29 mouse cellular contexts compared by ENCODE assay signal in the genomic region with DNA sequence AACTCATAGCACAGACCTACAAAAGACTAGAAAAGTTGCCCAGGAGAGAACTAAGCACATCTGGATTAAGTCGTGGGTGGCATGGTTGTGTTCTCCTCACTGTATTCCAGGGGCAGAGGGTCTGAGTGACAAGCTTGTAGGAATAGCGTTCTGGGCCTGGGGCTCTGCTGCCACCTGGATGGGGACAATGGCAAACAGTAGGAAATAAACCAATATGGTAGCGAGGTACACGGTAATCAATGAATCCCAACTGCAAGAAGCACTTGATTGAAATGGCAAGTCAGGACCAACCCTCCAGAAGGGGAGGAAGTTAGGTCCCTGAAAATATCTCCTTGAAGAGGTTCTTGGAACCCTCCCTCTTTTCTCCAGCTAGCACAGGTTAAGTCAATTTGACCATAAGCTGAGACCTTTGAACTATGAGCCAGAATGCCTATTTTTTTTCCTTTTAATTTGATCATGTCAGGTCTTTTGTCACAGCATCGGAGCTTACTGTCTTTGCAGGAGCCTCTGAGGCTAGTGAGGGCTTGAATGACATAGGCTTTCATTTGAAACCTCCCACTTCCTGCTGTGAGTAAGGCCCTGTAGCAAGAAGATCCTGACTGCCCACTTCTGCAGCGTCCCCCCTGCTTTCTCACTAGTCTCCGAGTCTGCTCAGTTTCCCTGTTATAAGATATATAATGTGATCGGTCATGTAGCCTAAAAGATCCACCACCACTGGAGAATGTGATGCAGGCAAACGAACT.
DNase-seq lines count a peak whose midpoint lies in the region; ATAC-seq lines count a peak whose summit lies in the region.
"Had no signal": no experiment of that assay in that cellular context is flagged by ENCODE, and none has a peak within 500 bp of the region (broad histone marks: within the 10 kb centered on the region; RNA-seq: fewer than 3 reads in every experiment).

No protein-coding gene starts in this region.

- H3K27me3 ChIP-seq in midbrain, embryonic 11.5 days (ENCODE audit: control insufficient read depth, insufficient read depth, low read length), result no peaks in the 10 kb centered on the region
- H3K27me3 ChIP-seq in midbrain, embryonic 10.5 days (ENCODE audit: low read depth, poor library complexity, severe bottlenecking), result no peaks in the 10 kb centered on the region
- H3K27me3 ChIP-seq in limb, embryonic 11.5 days (ENCODE audit: control insufficient read depth, insufficient read depth, low read length), result no peaks in the 10 kb centered on the region
- H3K27me3 ChIP-seq: embryonic facial prominence, embryonic 15.5 days; forebrain, embryonic 12.5 days; heart, embryonic 12.5 days; kidney, embryonic 15.5 days; limb, embryonic 12.5 days; lung, embryonic 15.5 days; midbrain, embryonic 12.5 days had no signal

- H3K4me2 ChIP-seq in midbrain, embryonic 11.5 days, result no peak overlapping the region
- H3K4me2 ChIP-seq in limb, embryonic 11.5 days (ENCODE audit: low read depth, severe bottlenecking), result no peak overlapping the region
- H3K4me2 ChIP-seq: embryonic facial prominence, embryonic 15.5 days; forebrain, embryonic 12.5 days; heart, embryonic 12.5 days; hindbrain, embryonic 14.5 days; kidney, embryonic 15.5 days; limb, embryonic 12.5 days; liver, embryonic 11.5 days; lung, embryonic 15.5 days; midbrain, embryonic 12.5 days had no signal

- WGBS in midbrain, embryonic 11.5 days, result 72% methylated on average over 9 of the region's 9 CpGs
- WGBS in midbrain, embryonic 10.5 days, result 78% methylated on average over 9 of the region's 9 CpGs
- 72% methylated on average over 9 of the region's 9 CpGs for WGBS in limb, embryonic 11.5 days

- no peak overlapping the region for H3K27ac ChIP-seq in midbrain, embryonic 11.5 days (ENCODE audit: low read depth, low read length)
- H3K27ac ChIP-seq in midbrain, embryonic 10.5 days (replicated peaks), result no peak overlapping the region
- H3K27ac ChIP-seq in limb, embryonic 11.5 days (replicated peaks; ENCODE audit: low read depth, low read length), result 0 out of 2 replicates have a peak overlapping the region, but pooled peaks have one; percentile 58
- H3K27ac ChIP-seq: embryonic facial prominence, embryonic 10.5 days; embryonic facial prominence, embryonic 15.5 days; forebrain, embryonic 12.5 days; heart, adult 2 months; hindbrain, embryonic 14.5 days; kidney, embryonic 15.5 days; lung, embryonic 15.5 days; midbrain, embryonic 12.5 days had no signal

- H3K9ac ChIP-seq in midbrain, embryonic 11.5 days (ENCODE audit: low read length), result no peak overlapping the region
- H3K9ac ChIP-seq in limb, embryonic 11.5 days (ENCODE audit: low read length), result no peak overlapping the region
- H3K9ac ChIP-seq: embryonic facial prominence, embryonic 15.5 days; forebrain, embryonic 12.5 days; forebrain, postnatal 0 days; heart, embryonic 12.5 days; hindbrain, embryonic 14.5 days; kidney, embryonic 15.5 days; limb, embryonic 12.5 days; lung, embryonic 15.5 days; midbrain, embryonic 12.5 days had no signal

- H3K9me3 ChIP-seq in midbrain, embryonic 11.5 days (ENCODE audit: control insufficient read depth, low read length), result no peaks in the 10 kb centered on the region
- H3K9me3 ChIP-seq in midbrain, embryonic 10.5 days (replicated peaks), result no peaks in the 10 kb centered on the region; the same call in 1 of the 2 replicates
- no peaks in the 10 kb centered on the region for H3K9me3 ChIP-seq in limb, embryonic 11.5 days (ENCODE audit: control insufficient read depth, low read length)
- H3K9me3 ChIP-seq: embryonic facial prominence, embryonic 10.5 days; embryonic facial prominence, embryonic 15.5 days; forebrain, embryonic 12.5 days; G1E; heart, embryonic 12.5 days; kidney, embryonic 15.5 days; limb, embryonic 12.5 days; lung, embryonic 15.5 days; midbrain, embryonic 12.5 days had no signal

- H3K36me3 ChIP-seq in midbrain, embryonic 11.5 days (ENCODE audit: control insufficient read depth, insufficient read depth, low read length), result no peaks in the 10 kb centered on the region
- no peaks in the 10 kb centered on the region for H3K36me3 ChIP-seq in midbrain, embryonic 10.5 days
- no peaks in the 10 kb centered on the region for H3K36me3 ChIP-seq in limb, embryonic 11.5 days (ENCODE audit: control insufficient read depth, insufficient read depth, low read length)
- H3K36me3 ChIP-seq: embryonic facial prominence, embryonic 10.5 days; embryonic facial prominence, embryonic 15.5 days; forebrain, embryonic 12.5 days; G1E; heart, embryonic 12.5 days; kidney, embryonic 15.5 days; limb, embryonic 12.5 days; lung, embryonic 15.5 days; midbrain, embryonic 12.5 days had no signal

- no peaks in the 10 kb centered on the region for H3K4me1 ChIP-seq in midbrain, embryonic 11.5 days (ENCODE audit: control insufficient read depth, insufficient read depth, low read length)
- peaks cover 10% of the 10 kb centered on the region for H3K4me1 ChIP-seq in midbrain, embryonic 10.5 days
- peaks cover 12% of the 10 kb centered on the region for H3K4me1 ChIP-seq in limb, embryonic 11.5 days (ENCODE audit: control insufficient read depth, insufficient read depth, low read length)
- H3K4me1 ChIP-seq: kidney, embryonic 15.5 days; lung, embryonic 15.5 days had no signal

- H3K4me3 ChIP-seq in midbrain, embryonic 11.5 days (ENCODE audit: low read depth, low read length), result no peak overlapping the region
- no peak overlapping the region for H3K4me3 ChIP-seq in midbrain, embryonic 10.5 days
- no peak overlapping the region for H3K4me3 ChIP-seq in limb, embryonic 11.5 days (ENCODE audit: low read depth, low read length)
- H3K4me3 ChIP-seq: embryonic facial prominence, embryonic 10.5 days; embryonic facial prominence, embryonic 15.5 days; forebrain, embryonic 12.5 days; heart, adult 2 months; heart, embryonic 12.5 days; kidney, embryonic 15.5 days; limb, embryonic 12.5 days; lung, embryonic 15.5 days; midbrain, embryonic 12.5 days had no signal

- peak; percentile 12 for DNase-seq in adrenal gland, postnatal 14 days
- no peak for DNase-seq in adrenal gland, postnatal 10 days
- peak; percentile 80 for DNase-seq in midbrain, embryonic 11.5 days (ENCODE audit: low spot score, missing footprints)
- no peak for DNase-seq in midbrain, embryonic 10.5 days (ENCODE audit: low spot score)
- DNase-seq in 416B (ENCODE audit: low read depth), result peak; percentile 8
- DNase-seq in limb, embryonic 11.5 days (ENCODE audit: low spot score), result peak; percentile 20
- DNase-seq in testis, postnatal 14 days (ENCODE audit: low spot score), result no peak
- no peak for DNase-seq in kidney, adult 11 months
- DNase-seq: adrenal gland, postnatal 36 days; cerebellum, adult 18-20 months; cerebellum, postnatal 10 days; forebrain, postnatal 0 days; gastrocnemius, postnatal 36 days; heart, adult 2 months; kidney, postnatal 25 days; retina, postnatal 1 day; right cerebral cortex, postnatal 14 days had no signal

- ATAC-seq in midbrain, embryonic 11.5 days (ENCODE audit: low FRiP score), result no peak
- ATAC-seq in limb, embryonic 11.5 days (ENCODE audit: insufficient number of reproducible peaks, low FRiP score, low TSS enrichment, low read depth), result no peak
- ATAC-seq: forebrain, postnatal 0 days; intestine, postnatal 0 days had no signal

Comparison
In these comparisons a context has a peak if more than half of its experiments do, and no peak if none do; other contexts are left out.
1. DNase-seq: peak in adrenal gland, postnatal 14 days (single experiment), midbrain, embryonic 11.5 days (single experiment), 416B (single experiment) and limb, embryonic 11.5 days (single experiment); none in adrenal gland, postnatal 10 days (single experiment), midbrain, embryonic 10.5 days (single experiment), testis, postnatal 14 days (single experiment) and kidney, adult 11 months (single experiment).